Mouse (Mus musculus) hindbrain, embryonic 14.5 days (tissue): ENCODE results near the gene Cabp5. TPM values are rescaled to one million over a fixed set of nuclear protein-coding genes. Genes with fewer than 3 reads are reported as not detected.
"Not testable (repeated sequence)": the region's sequence is repeated elsewhere in the genome, so short reads cannot be mapped to it uniquely, and the experiment has no call there.

Source experiments
- ATAC-seq: fragments of 200-750 bp; cut with Nextera tagmentation; 2 replicates; pipeline ENCODE4 v1.8.0; 2017; ENCODE audit warnings: moderate number of reproducible peaks, mild to moderate bottlenecking, moderate TSS enrichment, moderate library complexity; ENCODE audit not compliant: low FRiP score
- DNase-seq: peaks from one replicate; pipeline ENCODE4 v3.0.0-alpha.2; 2015; ENCODE audit warnings: low spot score
- H3K27ac ChIP-seq: fragments of 300-500 bp; sonication (generic); 2 replicates; pipeline ENCODE4 v1.5.1; 2014; ENCODE audit warnings: mild to moderate bottlenecking, moderate library complexity
- H3K27me3 ChIP-seq: fragments of 300-500 bp; sonication (generic); 2 replicates; pipeline ENCODE4 v1.6.1; 2014; ENCODE audit warnings: mild to moderate bottlenecking, low read length, mixed read lengths; ENCODE audit not compliant: control insufficient read depth, insufficient read depth
- H3K36me3 ChIP-seq: fragments of 300-500 bp; sonication (generic); replicated peaks from 2 replicates; pipeline ENCODE4 v1.6.1; 2014; ENCODE audit not compliant: control insufficient read depth, insufficient read depth
- H3K4me1 ChIP-seq: fragments of 300-500 bp; sonication (generic); replicated peaks from 2 replicates; pipeline ENCODE4 v1.6.1; 2014; ENCODE audit warnings: antibody characterized with exemption, low read length, mixed read lengths; ENCODE audit not compliant: control insufficient read depth, insufficient read depth
- H3K4me2 ChIP-seq: fragments of 300-500 bp; sonication (generic); replicated peaks from 2 replicates; pipeline ENCODE4 v1.6.1; 2014; ENCODE audit warnings: mild to moderate bottlenecking, moderate library complexity
- H3K4me3 ChIP-seq: fragments of 300-500 bp; sonication (generic); replicated peaks from 2 replicates; pipeline ENCODE4 v1.5.1; 2014; ENCODE audit warnings: mild to moderate bottlenecking, low read length
- H3K9ac ChIP-seq: fragments of 300-500 bp; sonication (generic); 2 replicates; pipeline ENCODE4 v1.6.1; 2014
- H3K9me3 ChIP-seq: fragments of 300-500 bp; sonication (generic); 2 replicates; pipeline ENCODE4 v1.6.1; 2016; ENCODE audit warnings: low read length; ENCODE audit not compliant: control insufficient read depth
- WGBS: fragments of 180-500 bp; shearing (Covaris S2); extraction: QIAGEN DNeasy Blood & Tissue Kit; methylation state at CpG from one replicate; pipeline ENCODE4 v1.1.7; 2014; 5-methylcytosine and 5-hydroxymethylcytosine counted together
- polyA plus RNA-seq: library from polyadenylated mRNA; unstranded; fragments of >200 nt; fragmentation: Nextera tagmentation; extraction: Ambion mirVana; gene quantifications from 2 replicates; pipeline ENCODE4 v1.2.1, GENCODE M21; 2014

The Cabp5 gene
- not detected in 2 replicates for polyA plus RNA-seq

DNA sequence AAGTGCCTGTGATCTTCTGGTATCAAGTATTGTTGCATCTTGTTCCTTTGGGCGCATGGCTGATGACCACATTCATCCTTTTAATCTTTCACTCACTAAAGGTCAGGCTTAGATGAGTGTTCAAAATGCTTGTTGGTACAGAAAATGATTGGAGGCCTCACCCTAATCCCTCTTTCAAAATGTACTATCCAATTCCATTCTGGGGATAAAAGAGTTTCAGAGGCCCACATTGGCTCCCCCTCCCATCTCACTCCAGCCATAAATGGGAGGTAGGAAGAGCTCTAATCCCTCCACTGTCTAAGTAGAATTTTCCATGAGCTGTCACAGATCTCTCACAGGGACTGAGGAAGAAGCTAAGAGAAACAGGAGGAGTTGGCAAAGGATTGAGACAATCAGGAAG lies at the start of gene Cabp5:
Gene Cabp5, plus strand, starts transcription at position 301 of the 400 bp plus-strand sequence.
- Histone ChIP-seq H3K4me1 (no peaks in the 10 kb centered on the region), H3K9ac (no peak within 1 kb of the TSS), H3K4me2 (no peak within 1 kb of the TSS), H3K9me3 (no peaks in the 10 kb centered on the region; the same call in 1 of the 2 replicates), H3K27ac (no peak within 1 kb of the TSS), H3K27me3 (no peaks in the 10 kb centered on the region), H3K4me3 (no peak within 1 kb of the TSS), H3K36me3 (no peaks in the 10 kb centered on the region)
- DNase-seq (no peak), ATAC-seq (no peak)
- WGBS: 90% methylated on average over 1 of the region's 1 CpGs

GRCm38 (mm10) chr7:13355943-13356342 lies 42.0 kb upstream of the Cabp5 start:
- Histone ChIP-seq H3K4me2 (no peak overlapping the region), H3K27ac (no peak overlapping the region), H3K27me3 (no peaks in the 10 kb centered on the region), H3K36me3 (0 out of 2 replicates have a peak, but pooled peaks cover 14% of the 10 kb centered on the region), H3K4me1 (no peaks in the 10 kb centered on the region), H3K9ac (no peak overlapping the region), H3K9me3 (0 out of 2 replicates have a peak, but pooled peaks cover 10% of the 10 kb centered on the region), H3K4me3 (no peak overlapping the region)
- ATAC-seq: no peak
- DNase-seq: no peak

- WGBS: 90% methylated on average over 2 of the region's 2 CpGs
- no peak overlapping the region for H3K27ac ChIP-seq
- H3K9ac ChIP-seq: no peak overlapping the region
- no peaks in the 10 kb centered on the region for H3K9me3 ChIP-seq
- ATAC-seq: no peak
- H3K4me3 ChIP-seq: no peak overlapping the region
- DNase-seq: no peak
- H3K4me2 ChIP-seq: no peak overlapping the region
- no peaks in the 10 kb centered on the region for H3K36me3 ChIP-seq
- no peaks in the 10 kb centered on the region for H3K27me3 ChIP-seq
- no peaks in the 10 kb centered on the region for H3K4me1 ChIP-seq
Measured at GRCm38 (mm10) chr7:13380588-13380987, 17.3 kb upstream of the Cabp5 start.

GRCm38 (mm10) chr7:13450541-13450940 lies 52.6 kb downstream of the Cabp5 start, which contains the start of gene Bsph1:
Bsph1 (plus strand) TSS chr7:13450841.
- H3K4me2 ChIP-seq, ATAC-seq, H3K4me1 ChIP-seq, H3K36me3 ChIP-seq, H3K9ac ChIP-seq, H3K27me3 ChIP-seq, DNase-seq, H3K4me3 ChIP-seq, H3K27ac ChIP-seq: not testable (repeated sequence)
- WGBS: 69% methylated on average over 1 of the region's 1 CpGs
- peaks cover 15% of the 10 kb centered on the region; the same call in 1 of the 2 replicates for H3K9me3 ChIP-seq

Other genes starting within 250 kb of the Cabp5 start
- not detected in 2 replicates for gene Vmn1r88, start 238.6 kb upstream of the Cabp5 start, polyA plus RNA-seq
- not detected in 2 replicates for gene Vmn1r89, start 185.1 kb upstream of the Cabp5 start, polyA plus RNA-seq
- 32.7 and 37.7 TPM in 2 replicates for gene Lig1, start 120.8 kb upstream of the Cabp5 start, polyA plus RNA-seq
- gene Zswim9, start 119.4 kb upstream of the Cabp5 start, polyA plus RNA-seq: 4.6 and 6.2 TPM in 2 replicates
- 0.50 and 0.68 TPM in 2 replicates for gene Pla2g4c, start 73.5 kb upstream of the Cabp5 start, polyA plus RNA-seq
- gene Bsph1, start 52.7 kb downstream of the Cabp5 start, polyA plus RNA-seq: not detected in 2 replicates
- not detected in 2 replicates for gene Bsph2, start 172.9 kb downstream of the Cabp5 start, polyA plus RNA-seq
- not detected in 2 replicates for gene Sult2a5, start 225.8 kb downstream of the Cabp5 start, polyA plus RNA-seq